Mouse (Mus musculus) skeletal muscle tissue, adult 2 months (tissue): Measurements from ENCODE around the gene Prss42.
A peak's percentile ranks its signal among the peaks of the same experiment; 100 is the strongest.

Source experiments
- DNase-seq: peaks from one replicate; pipeline ENCODE4 v3.0.0-alpha.2; 2012; ENCODE audit warnings: low read depth, low spot score

Gene Prss42

DNA sequence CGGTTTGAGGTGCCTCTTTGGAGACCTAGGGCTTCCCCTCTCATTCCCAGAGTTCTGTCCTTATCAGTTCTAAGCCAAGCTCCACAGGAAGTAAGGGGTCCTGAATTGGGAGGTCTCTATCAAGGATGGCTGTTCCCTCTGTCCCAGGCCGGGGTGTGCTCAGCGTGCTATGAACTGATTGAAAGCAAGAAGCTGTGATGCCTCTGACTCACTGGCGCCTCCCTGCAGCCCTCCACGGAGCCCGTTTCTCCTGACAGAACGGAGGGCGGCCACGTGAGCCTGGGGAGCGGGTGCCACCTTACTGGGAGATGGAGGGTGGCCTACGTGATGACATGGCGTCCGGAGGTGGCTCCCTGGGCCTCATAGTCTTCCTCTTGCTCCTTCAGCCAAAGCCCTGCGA lies at the start of gene Prss42:
Prss42 (plus strand) TSS at position 301 of the 400 bp plus-strand sequence.
- DNase-seq = no peak

DNA sequence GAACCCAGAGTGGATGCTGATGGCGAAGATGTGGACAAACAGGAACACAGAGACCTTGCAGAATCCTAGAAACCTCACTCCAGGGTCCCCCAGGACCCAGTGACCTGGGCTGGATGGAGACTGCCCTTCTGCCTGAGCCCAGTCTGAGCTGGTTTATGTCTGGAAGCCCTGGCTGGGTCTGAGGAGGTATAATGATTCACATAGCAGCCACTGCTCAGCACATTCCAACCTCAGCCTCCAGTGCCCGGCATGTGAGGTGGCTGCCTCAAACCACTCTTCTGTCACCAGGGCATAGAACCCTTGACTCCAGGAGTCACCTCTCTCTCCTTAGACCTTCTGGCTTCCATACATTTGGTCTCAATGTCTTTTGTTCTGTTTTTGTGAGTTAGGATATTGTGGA lies 49.5 kb upstream of the Prss42 start:
- DNase-seq = no peak

DNA sequence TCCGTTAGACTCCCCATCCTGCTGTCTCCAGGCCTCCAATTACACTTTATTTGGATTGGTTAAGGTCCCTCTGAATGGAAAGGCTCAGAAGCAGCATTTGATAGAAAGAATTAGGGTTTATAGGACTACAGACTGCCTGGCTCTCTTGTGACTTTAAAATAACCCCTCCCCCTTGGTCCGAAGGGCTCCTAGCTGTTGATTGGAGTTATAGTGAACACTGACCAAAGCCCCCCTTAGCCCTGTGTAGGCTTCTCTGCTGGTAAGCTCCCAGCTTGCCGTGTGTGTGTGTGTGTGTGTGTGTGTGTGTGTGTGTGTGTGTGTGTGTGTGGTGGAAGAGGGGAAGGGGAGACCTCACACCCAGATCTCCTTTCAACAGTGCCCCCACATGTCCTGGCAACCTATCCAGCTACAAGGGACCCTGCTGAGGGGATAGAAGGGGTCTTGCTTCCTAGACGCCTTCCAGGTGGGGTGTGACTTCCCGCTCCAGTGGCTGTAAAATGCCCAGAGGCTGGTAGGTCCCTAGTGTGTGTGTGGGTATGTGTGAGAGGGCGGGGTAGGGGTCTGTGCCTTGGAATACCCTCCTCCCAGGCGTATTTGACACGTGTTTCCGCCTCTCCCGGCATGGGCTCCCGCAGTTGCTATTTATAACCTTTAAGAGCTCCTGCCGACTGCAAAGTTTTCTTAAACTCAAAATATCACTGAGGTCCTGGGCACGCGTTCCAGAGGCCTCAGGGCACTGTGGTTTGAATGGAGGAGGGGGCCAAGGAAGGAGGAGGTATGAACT lies 47.4 kb upstream of the Prss42 start:
- DNase-seq = no peak

DNA sequence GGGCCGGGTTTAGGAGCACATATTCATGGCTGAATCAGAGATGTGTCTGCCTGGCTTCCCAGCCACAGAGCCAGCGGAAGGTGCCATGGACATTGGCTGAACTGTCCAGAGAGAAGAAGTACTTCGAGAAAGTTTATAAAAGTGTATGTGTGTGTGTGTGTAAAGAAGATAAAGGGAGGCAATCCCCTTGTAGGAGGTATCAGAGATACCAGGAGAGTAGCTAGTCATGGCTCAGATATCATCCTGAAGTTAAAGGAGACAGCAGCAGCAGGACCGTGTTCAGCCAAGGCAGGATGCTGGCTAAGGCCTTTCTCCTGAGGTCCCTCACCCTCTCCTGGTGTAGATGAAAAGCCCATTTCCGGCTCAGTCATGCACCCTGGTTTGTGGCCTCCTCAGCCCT lies 46.6 kb upstream of the Prss42 start:
- DNase-seq = no peak

DNA sequence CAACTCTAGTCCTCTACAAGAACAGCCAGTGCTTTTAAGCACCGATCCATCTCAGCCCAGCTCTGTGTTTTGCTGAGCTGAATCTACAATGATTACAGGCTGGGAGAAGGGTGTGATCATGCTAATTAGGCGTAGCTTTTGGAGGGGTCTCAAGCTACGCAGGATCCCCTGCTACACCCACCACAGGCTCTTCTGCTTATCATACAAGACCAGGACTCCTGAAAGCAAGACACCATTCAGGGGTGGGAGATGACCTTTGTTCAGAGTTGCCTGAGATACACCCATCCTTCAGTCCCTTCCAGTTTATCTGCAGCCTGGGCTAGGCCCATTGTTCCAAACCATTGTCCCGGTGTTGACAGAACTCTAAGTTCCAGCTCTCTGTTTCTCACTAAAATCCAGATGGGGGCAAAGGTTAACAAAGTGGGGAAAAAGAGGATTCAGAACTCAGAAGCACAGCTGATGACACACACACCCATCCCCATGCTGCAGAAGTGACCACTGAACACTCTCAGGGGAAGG lies 45.0 kb upstream of the Prss42 start:
- no peak for DNase-seq

DNA sequence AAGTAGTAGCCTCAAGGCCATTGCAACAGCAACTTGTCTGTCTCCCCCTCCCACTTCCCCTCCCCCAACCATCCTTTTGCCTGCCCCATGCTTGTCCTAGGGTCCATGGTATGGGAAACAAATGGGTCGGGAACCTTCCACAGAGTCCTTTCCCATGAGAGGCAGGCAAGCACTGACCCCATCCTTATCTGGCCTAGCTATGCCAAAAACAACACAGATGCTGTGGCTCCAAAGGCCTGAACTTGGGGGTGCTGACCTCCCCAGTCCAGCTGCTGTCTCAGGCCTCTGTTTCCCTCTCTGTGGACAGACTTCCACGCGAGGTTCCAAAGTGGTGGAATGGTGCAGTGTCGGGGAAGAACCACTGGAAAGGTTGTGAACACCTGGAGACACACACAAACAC lies 44.2 kb upstream of the Prss42 start:
- DNase-seq = no peak

DNA sequence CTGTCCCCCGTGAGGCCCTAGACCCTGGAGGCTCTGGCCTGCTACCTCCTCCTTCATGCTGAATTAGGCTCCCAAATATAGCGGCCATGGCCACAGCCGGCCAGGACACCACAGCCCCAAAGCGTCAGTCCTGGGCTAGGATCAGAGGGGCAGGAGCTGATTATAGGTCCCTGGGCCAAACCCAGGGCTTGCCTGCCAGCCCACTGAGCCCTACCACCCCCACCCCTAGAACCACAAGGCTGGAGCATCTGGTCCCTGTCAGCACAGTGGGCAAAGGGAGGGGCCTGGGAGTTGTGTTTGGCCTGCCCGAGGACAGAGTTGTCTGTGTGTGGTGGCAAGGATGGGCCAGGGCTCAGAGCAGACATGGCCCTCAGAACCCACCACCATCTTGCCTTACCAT lies 40.1 kb upstream of the Prss42 start:
- no peak for DNase-seq

DNA sequence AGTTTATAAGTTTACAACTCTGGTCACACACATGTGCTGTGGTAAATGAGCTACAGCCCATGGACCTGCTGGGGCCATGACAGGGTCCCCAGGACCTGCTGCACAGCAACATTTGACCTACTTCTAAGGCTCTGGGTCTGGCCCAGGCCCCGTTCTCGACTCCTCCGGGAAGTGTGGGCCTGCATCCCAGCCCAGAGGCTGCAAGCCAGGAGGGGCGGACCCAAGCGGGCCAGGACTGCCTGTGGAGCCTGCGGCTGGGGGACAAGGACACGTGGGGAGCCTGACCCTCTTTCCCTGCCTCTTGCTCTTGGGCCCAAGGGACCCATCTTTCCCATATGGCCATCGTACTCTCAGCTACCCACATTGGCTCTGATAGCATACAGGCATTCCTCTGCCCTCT lies 39.4 kb upstream of the Prss42 start:
- DNase-seq = peak; percentile 38

DNA sequence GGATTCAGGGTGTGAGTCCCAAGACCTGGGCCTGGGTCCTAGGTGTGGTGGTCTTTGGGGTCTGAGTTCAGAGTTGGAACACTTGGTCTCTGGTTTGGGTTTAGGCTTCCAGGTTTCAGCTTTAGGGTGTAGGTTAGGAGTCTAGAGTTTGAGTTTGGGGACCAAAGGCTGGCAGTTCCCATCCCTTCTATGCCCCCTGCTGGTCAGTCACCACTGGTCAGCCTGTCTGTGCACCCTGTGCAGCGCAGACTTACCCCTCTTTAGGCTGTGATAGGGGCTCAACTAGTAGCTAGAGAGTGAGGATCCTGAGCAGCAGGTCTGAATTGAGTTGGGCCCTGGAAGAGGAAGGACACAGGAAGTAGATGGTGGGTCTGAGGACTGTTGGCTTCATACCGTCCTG lies 38.7 kb upstream of the Prss42 start:
- DNase-seq = no peak

DNA sequence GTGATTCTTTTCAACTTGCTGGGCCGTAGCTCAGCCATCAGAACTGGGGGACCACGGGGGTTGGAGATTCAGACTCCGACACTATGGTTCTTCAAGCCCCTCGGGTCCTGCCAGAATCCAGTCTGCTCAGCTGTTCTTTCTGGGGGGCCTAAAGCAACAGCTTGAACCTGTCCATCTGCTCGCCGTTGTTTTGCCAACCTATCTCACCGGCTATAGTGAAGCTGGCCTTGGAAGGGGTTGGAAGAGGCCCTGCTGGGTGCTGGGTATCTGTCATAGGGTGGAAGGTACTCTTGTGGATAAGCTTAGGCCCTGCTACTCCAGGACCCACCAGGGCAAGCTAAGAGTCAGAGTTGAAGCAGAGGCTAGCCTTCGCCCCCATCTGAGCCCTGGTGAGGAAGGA lies 37.1 kb upstream of the Prss42 start:
- DNase-seq = no peak

DNA sequence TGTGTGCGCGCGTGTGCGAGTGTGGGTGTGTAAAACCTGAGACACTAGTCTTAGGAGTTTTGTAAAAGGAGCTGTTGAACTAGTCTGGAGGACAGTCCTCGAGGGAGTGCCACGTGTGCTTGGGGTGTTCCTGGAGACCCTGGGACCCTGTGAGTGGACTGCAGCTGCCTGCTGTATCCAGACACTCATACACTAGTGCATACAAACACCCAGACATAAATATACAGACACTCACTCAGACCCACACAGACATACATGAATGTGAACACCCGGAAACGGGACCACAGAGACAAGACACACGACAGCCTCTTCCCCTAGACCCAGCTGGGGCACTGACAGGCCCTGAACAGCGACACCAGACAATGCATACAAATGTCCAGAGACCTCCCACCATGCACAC lies 35.2 kb upstream of the Prss42 start:
- no peak for DNase-seq

DNA sequence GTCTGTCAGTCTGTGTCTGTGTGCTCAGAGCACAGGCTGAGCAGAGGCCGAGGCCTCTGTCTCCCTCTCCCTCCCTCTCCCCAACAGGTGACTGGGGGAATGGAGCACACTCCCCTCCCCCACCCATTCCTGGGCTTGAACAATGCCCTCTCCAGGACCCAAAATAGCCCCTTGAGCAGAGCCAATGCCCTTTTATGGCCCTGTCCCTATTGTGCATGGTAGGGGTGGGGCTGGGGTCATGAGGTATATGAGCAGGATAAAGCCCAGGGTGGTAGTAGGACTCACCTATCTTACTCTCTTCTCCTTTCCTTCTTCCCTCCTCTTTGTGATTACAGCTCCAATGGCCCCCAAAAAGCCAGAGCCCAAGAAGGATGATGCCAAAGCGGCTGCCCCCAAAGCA lies 34.6 kb upstream of the Prss42 start:
- no peak for DNase-seq

DNA sequence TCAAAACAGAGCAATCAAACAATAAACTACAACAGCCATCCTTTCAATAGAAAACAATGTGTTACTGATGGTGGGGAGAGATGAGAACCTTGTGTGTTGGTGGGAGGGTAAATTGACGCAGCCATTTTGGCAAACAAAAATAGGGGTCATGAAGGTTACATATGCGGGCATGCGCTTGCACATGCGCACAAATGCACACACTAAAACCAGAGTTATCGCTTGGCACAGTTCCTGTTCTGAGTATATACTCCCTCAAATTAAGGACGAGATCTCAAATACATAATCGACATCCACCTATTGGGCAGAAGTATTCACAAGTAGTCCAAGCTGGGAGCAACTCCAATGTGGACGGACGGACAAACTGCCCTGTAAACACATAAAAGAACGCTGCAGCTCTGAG lies 25.6 kb upstream of the Prss42 start:
- no peak for DNase-seq

DNA sequence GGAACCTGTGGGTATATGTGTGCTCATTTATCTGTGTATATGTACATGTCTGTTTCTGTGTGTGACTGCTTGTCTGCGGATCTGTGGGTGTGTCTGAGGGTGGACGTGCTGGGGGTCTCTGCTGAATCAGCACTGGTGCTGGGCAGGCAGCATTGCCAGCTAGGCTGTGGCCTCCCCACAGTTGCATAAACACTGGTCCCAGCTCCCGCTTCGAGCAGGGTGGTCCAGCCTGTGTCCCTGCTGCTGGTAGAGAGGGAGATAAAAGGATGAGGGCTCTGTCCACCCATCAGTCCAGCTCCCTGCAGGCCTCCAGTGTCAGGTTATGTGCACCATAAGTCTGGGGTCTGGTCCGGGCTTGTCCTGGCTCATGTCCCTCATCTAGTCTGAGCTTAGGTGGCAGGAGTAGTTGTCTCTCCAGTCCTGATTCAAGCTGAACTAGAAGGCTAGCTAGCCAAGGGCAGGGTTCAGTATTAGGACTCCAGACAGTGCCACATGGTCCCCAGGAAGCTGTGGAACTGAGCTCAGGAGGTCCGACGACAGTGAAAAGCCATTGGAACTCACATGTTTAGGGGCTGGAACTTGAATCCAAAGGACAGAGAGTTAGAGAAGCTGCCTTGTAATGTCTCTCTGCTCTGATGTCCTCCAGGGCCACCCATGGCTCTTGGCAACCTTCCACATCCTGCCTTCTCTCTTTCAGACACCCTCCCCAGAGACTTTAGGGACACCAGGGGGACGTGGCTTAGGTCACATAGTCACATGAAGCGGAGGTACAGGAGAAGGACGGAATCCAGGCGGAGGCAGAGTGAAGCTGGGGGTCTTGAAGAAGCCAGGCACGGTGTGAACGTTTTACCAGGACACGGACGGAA lies 23.3 kb upstream of the Prss42 start:
- no peak for DNase-seq

DNA sequence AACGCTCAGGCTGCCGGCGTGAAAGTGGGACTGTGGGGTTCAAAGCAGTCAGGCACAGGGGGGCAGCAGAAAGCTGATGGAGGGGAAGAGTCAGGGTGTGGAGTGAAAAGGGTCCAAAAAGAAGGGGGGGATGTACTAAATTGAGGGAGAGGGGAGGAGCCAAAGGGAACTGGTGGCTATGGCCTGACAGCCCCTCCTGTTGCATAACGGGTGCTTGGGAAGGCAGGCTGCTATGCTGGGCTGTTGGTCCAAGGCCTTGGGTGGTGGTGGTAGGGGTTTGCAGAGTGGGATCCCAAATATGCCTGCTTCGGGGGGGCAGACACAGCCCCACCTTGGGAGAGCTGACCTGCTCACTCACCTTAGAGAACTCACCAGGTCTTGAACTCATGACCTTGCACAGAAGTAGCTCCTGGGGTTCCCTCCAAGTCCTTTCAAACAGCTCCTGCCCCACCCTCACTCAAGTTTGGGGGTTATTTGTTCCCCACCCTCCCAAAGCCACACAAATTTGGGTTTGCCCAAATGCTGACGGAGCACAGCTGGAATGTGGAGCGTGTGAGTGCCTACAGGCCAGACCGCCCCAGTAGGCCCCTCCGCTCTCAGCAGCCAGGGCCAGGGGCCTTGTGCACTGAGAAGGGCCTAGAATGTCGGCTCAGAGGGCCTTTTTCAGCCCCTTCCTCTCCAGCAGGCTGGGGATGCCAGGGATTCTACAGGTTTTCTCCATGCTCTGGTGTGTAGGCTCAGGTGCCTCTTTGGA lies 22.5 kb upstream of the Prss42 start:
- no peak for DNase-seq

DNA sequence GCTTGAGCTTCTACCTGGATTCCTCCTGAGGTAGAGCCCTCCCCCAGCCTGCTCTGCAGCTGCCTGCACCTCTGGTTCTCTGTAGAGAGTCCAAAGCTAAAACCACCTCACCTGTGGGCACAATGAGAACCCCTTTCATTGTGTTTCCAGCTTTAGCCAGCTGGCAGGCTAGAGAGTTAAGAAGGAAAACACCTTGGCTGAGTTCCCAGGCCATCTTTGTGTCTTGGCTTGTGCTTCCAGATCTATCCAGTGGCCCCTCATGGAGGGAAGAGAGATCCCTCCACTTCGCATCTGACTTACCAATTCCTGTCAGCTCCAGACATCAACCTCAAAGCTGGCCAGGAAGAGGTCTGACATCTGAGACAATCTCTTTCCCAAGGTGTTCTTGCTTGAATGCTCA lies 19.9 kb upstream of the Prss42 start:
- DNase-seq = no peak

DNA sequence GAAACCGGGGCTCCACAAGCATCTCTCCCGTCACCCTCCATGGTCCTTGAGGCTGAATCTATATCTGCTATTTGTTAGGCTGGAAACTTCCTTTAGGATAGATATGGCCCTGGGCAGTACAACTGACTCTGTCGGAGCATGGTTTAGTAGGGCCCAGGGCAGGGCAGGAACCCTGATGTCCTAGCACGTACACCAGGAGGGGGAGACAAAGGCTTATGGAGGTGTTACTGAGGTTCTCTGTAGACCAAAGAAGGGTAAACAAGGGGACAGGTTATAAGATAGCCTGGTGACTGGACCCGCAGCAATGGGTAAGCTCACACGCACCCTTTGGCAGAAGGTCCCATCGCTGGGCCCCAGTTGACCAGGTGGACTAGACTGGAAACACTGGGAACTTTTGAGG lies 19.4 kb upstream of the Prss42 start:
- DNase-seq = no peak

DNA sequence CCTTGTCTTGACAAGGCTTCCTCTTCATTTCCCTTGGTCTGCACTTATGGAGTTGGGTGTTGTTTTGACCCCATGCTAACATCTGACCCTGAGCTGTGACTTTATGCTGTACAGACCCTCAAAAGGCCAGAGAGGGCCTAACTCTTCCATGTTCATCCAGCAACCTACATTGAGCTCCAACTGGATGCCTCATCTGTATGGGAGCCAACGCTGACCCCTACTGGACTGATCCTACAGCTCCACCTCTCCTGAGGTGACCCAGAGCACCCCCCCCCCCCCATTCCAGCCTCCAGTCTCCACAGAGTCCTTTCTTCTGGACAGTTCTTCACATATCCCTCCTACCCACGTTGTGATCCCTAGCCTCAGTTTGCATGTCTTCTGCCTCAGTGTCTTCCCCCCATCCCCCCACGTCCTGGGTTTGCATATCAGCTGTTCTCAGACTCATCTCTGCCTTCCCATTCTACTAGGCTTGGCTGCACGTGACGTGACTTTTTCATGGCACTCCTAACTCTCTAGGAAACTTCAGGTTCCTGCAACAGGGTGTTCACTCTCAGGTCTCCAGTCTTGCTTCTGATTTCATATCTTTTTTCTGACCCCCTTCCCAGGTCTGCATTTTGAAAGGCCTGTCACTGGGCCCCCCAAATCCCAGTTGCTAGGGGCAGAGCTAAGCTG lies 18.6 kb upstream of the Prss42 start:
- DNase-seq = no peak

DNA sequence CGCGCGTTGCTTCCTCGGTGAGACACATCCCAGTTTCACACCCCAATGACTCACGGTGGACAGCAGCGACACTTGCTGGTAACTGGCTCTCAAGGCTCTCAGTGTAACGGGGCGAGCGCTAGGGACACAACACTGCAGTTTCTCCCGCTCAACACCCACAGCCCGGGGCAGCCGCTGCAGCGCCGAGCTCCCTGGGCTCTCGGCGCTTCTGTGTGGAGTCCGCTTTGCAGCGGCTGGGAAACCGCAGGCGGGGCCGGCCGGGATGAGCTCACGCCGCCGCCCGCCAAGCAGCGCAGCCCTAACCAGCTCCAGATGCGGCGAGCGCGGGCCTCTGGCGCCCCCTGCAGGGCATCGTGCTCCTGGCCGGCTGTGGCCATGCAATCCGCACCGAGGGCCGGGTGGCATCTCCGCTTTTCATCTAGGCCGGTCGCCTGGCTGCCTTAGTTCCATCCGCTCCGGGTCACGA lies 16.7 kb upstream of the Prss42 start:
- peak; percentile 85 for DNase-seq

DNA sequence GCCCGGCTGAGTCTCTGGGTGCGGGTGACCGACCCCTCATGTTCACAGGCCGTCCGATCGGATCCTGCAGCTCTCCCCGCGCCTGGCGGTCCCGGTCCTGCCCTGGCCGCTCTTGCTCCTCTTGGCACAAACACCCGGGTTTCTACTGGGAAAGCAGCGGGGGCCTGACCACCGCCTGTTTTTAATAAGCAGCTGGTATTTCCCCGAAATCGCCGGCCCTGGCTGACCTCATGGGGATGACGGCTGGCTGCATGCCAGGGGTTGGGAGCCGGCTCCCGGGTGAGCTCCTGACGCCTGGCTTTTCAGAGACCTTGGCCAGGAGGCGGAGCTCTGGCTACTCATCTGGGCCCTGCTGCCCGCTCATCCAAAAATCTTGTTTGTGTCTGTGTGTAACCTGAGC lies 16.2 kb upstream of the Prss42 start:
- peak; percentile 90 for DNase-seq

DNA sequence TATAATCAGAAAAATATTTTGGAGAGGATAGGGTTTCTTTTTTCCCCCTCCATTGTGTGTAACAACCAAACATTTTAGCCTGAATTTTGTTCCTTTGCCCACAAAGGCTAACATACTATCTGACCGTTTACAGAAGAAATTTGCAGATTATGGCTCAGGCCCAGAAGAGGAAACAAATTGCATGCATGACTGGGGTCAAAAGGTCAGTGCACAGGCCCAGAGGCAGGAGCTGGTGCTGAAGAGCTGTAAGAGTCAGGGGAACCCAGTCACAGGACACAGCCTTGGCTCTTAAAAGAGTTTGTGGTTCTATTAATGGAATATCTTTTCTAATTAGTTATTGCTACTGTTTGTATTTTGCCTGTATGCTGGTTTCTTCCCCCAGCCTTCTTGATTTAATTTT lies 14.4 kb upstream of the Prss42 start:
- no peak for DNase-seq
